Mouse (Mus musculus) lung, embryonic 14.5 days (tissue): ENCODE data around the gene Sumo3. TPM values are rescaled to one million over a fixed set of nuclear protein-coding genes. Genes with fewer than 3 reads are reported as not detected.
A peak's percentile ranks its signal among the peaks of the same experiment; 100 is the strongest.

Source experiments
- ATAC-seq: fragments of 200-750 bp; cut with Nextera tagmentation; 2 replicates; pipeline ENCODE4 v1.8.0; 2017; ENCODE audit warnings: mild to moderate bottlenecking, moderate TSS enrichment, moderate library complexity; ENCODE audit not compliant: insufficient read depth
- DNase-seq: peaks from one replicate; pipeline ENCODE4 v3.0.0-alpha.2; 2015
- H3K27ac ChIP-seq: fragments of 300-500 bp; sonication (generic); 2 replicates; pipeline ENCODE4 v1.5.1; 2014; ENCODE audit warnings: low read depth, mild to moderate bottlenecking, moderate library complexity
- H3K27me3 ChIP-seq: fragments of 300-500 bp; sonication (generic); 2 replicates; pipeline ENCODE4 v1.6.1; 2014; ENCODE audit warnings: low read length, control low read depth; ENCODE audit not compliant: insufficient read depth
- H3K36me3 ChIP-seq: fragments of 300-500 bp; sonication (generic); 2 replicates; pipeline ENCODE4 v1.6.1; 2014; ENCODE audit warnings: control low read depth; ENCODE audit not compliant: insufficient read depth
- H3K4me1 ChIP-seq: fragments of 300-500 bp; sonication (generic); 2 replicates; pipeline ENCODE4 v1.6.1; 2014; ENCODE audit warnings: antibody characterized with exemption, control low read depth; ENCODE audit not compliant: insufficient read depth
- H3K4me2 ChIP-seq: fragments of 300-500 bp; sonication (generic); 2 replicates; pipeline ENCODE4 v1.6.1; 2014; ENCODE audit warnings: mild to moderate bottlenecking
- H3K4me3 ChIP-seq: fragments of 300-500 bp; sonication (generic); 2 replicates; pipeline ENCODE4 v1.5.1; 2014; ENCODE audit warnings: low read depth, low read length
- H3K9ac ChIP-seq: fragments of 300-500 bp; sonication (generic); 2 replicates; pipeline ENCODE4 v1.6.1; 2014
- H3K9me3 ChIP-seq: fragments of 300-500 bp; sonication (generic); 2 replicates; pipeline ENCODE4 v1.6.1; 2016; ENCODE audit warnings: low read depth, low read length, control low read depth
- CTCF ChIP-seq: IDR thresholded peaks from 2 replicates; pipeline ENCODE4 v1.5.1; 2016; ENCODE audit warnings: antibody characterized with exemption, low read depth
- WGBS: fragments of 180-500 bp; shearing (Covaris S2); extraction: QIAGEN DNeasy Blood & Tissue Kit; methylation state at CpG from one replicate; pipeline ENCODE4 v1.1.7; 2014; 5-methylcytosine and 5-hydroxymethylcytosine counted together
- polyA plus RNA-seq: library from polyadenylated mRNA; unstranded; fragments of >200 nt; fragmentation: Nextera tagmentation; extraction: Ambion mirVana; gene quantifications from 2 replicates; pipeline ENCODE4 v1.2.1, GENCODE M21; 2014

The Sumo3 gene
- polyA plus RNA-seq, 1 experiment from 2014 or later: 337 TPM

GRCm38 (mm10) chr10:77589117-77589516 lies 16.8 kb upstream of the Sumo3 start:
- H3K9me3 ChIP-seq: no peaks in the 10 kb centered on the region
- no peak overlapping the region; the same call in 1 of the 2 replicates for H3K27ac ChIP-seq
- H3K27me3 ChIP-seq: no peaks in the 10 kb centered on the region
- DNase-seq (no peak), ATAC-seq (no peak)
- H3K4me1 ChIP-seq: no peaks in the 10 kb centered on the region; the same call in 1 of the 2 replicates
- H3K9ac ChIP-seq: no peak overlapping the region
- H3K4me3 ChIP-seq: no peak overlapping the region
- H3K4me2 ChIP-seq: no peak overlapping the region
- no peak for TF ChIP-seq CTCF
- peaks cover 64% of the 10 kb centered on the region for H3K36me3 ChIP-seq
- WGBS: 77% methylated on average over 7 of the region's 7 CpGs

- no peak for TF ChIP-seq CTCF
- Histone ChIP-seq H3K36me3 (peaks cover 71% of the 10 kb centered on the region), H3K9ac (no peak overlapping the region), H3K4me1 (no peaks in the 10 kb centered on the region; the same call in 1 of the 2 replicates), H3K4me2 (no peak overlapping the region), H3K27ac (no peak overlapping the region), H3K4me3 (no peak overlapping the region), H3K9me3 (no peaks in the 10 kb centered on the region), H3K27me3 (no peaks in the 10 kb centered on the region)
- ATAC-seq (peak; percentile 42; the same call in 1 of the 2 replicates), DNase-seq (peak; percentile 26)
- WGBS: 52% methylated on average over 8 of the region's 8 CpGs
These were observed 16.1 kb upstream of the Sumo3 start for GRCm38 (mm10) chr10:77589749-77590148.

- Histone ChIP-seq H3K9ac (no peak overlapping the region), H3K4me3 (no peak overlapping the region), H3K4me1 (no peaks in the 10 kb centered on the region), H3K27me3 (no peaks in the 10 kb centered on the region), H3K4me2 (no peak overlapping the region), H3K36me3 (peaks cover 81% of the 10 kb centered on the region), H3K9me3 (no peaks in the 10 kb centered on the region), H3K27ac (no peak overlapping the region)
- peak; percentile 67 for ATAC-seq
- WGBS: 46% methylated on average over 6 of the region's 6 CpGs
- peak; percentile 86 for TF ChIP-seq CTCF
- DNase-seq: peak; percentile 67
These were observed 15.1 kb upstream of the Sumo3 start for GRCm38 (mm10) chr10:77590812-77591211.

GRCm38 (mm10) chr10:77591546-77591945 lies 14.4 kb upstream of the Sumo3 start:
- no peak overlapping the region for H3K9ac ChIP-seq
- ATAC-seq (no peak), DNase-seq (no peak)
- no peaks in the 10 kb centered on the region for H3K27me3 ChIP-seq
- WGBS: 78% methylated on average over 6 of the region's 6 CpGs
- no peak overlapping the region for H3K4me3 ChIP-seq
- H3K4me1 ChIP-seq: no peaks in the 10 kb centered on the region
- H3K27ac ChIP-seq: no peak overlapping the region
- no peak for TF ChIP-seq CTCF
- no peaks in the 10 kb centered on the region for H3K9me3 ChIP-seq
- no peak overlapping the region for H3K4me2 ChIP-seq
- H3K36me3 ChIP-seq: peaks cover 88% of the 10 kb centered on the region

- DNase-seq (no peak), ATAC-seq (no peak)
- Histone ChIP-seq H3K9ac (no peak overlapping the region), H3K4me3 (no peak overlapping the region), H3K27me3 (no peaks in the 10 kb centered on the region), H3K4me1 (no peaks in the 10 kb centered on the region), H3K27ac (no peak overlapping the region), H3K36me3 (peaks cover 74% of the 10 kb centered on the region), H3K4me2 (no peak overlapping the region), H3K9me3 (no peaks in the 10 kb centered on the region)
- 86% methylated on average over 2 of the region's 2 CpGs for WGBS
- no peak for TF ChIP-seq CTCF
These were observed 9.8 kb upstream of the Sumo3 start for GRCm38 (mm10) chr10:77596060-77596459.

- DNase-seq (no peak), ATAC-seq (no peak)
- no peak overlapping the region for H3K4me3 ChIP-seq
- H3K27ac ChIP-seq: no peak overlapping the region
- H3K27me3 ChIP-seq: no peaks in the 10 kb centered on the region
- no peak for TF ChIP-seq CTCF
- H3K9me3 ChIP-seq: no peaks in the 10 kb centered on the region
- 62% methylated on average over 4 of the region's 4 CpGs for WGBS
- H3K9ac ChIP-seq: no peak overlapping the region
- peaks cover 12% of the 10 kb centered on the region for H3K4me1 ChIP-seq
- H3K36me3 ChIP-seq: peaks cover 8% of the 10 kb centered on the region
- H3K4me2 ChIP-seq: no peak overlapping the region
These were observed 2.9 kb upstream of the Sumo3 start for GRCm38 (mm10) chr10:77603021-77603420.

- Histone ChIP-seq H3K4me3 (no peak overlapping the region), H3K9me3 (no peaks in the 10 kb centered on the region), H3K9ac (no peak overlapping the region), H3K27me3 (no peaks in the 10 kb centered on the region), H3K36me3 (peaks cover 2% of the 10 kb centered on the region; the same call in 1 of the 2 replicates), H3K4me1 (peaks cover 12% of the 10 kb centered on the region), H3K4me2 (no peak overlapping the region), H3K27ac (no peak overlapping the region)
- ATAC-seq: no peak
- TF ChIP-seq CTCF: peak; percentile 53
- WGBS: 94% methylated on average over 6 of the region's 6 CpGs
- DNase-seq: no peak
These were observed 1.8 kb upstream of the Sumo3 start for GRCm38 (mm10) chr10:77604111-77604510.

GRCm38 (mm10) chr10:77604958-77605357 lies 939 bp upstream of the Sumo3 start:
- H3K4me3 ChIP-seq: no peak overlapping the region
- WGBS: 37% methylated on average over 5 of the region's 5 CpGs
- H3K27ac ChIP-seq: peak overlapping the region; percentile 99
- DNase-seq: peak; percentile 69
- no peak for TF ChIP-seq CTCF
- no peak overlapping the region for H3K9ac ChIP-seq
- no peaks in the 10 kb centered on the region for H3K9me3 ChIP-seq
- no peaks in the 10 kb centered on the region for H3K27me3 ChIP-seq
- peaks cover 12% of the 10 kb centered on the region for H3K4me1 ChIP-seq
- peak; percentile 32; the same call in 1 of the 2 replicates for ATAC-seq
- H3K4me2 ChIP-seq: no peak overlapping the region
- peaks cover 5% of the 10 kb centered on the region for H3K36me3 ChIP-seq
